Mouse (Mus musculus) intestine, embryonic 14.5 days (tissue): ENCODE data around the gene Cryaa. TPM values are rescaled to one million over a fixed set of nuclear protein-coding genes. Genes with fewer than 3 reads are reported as not detected.

Source experiments
- ATAC-seq: fragments of 200-750 bp; cut with Nextera tagmentation; replicated peaks from 2 replicates; pipeline ENCODE4 v1.8.0; 2017; ENCODE audit warnings: low read depth, moderate number of reproducible peaks, moderate TSS enrichment, moderate library complexity; ENCODE audit not compliant: low FRiP score, low TSS enrichment
- DNase-seq: peaks from one replicate; pipeline ENCODE4 v3.0.0-alpha.2; 2018; ENCODE audit warnings: low spot score
- H3K27ac ChIP-seq: fragments of 300-500 bp; sonication (generic); 2 replicates; pipeline ENCODE4 v1.5.1; 2014; ENCODE audit warnings: low read depth, mild to moderate bottlenecking, control low read depth
- H3K27me3 ChIP-seq: fragments of 300-500 bp; sonication (generic); replicated peaks from 2 replicates; pipeline ENCODE4 v1.6.1; 2014; ENCODE audit warnings: low read length, control low read depth; ENCODE audit not compliant: control insufficient read depth, insufficient read depth
- H3K36me3 ChIP-seq: fragments of 300-500 bp; sonication (generic); 2 replicates; pipeline ENCODE4 v1.6.1; 2014; ENCODE audit warnings: low read length, control low read depth; ENCODE audit not compliant: control insufficient read depth, insufficient read depth
- H3K4me1 ChIP-seq: fragments of 300-500 bp; sonication (generic); replicated peaks from 2 replicates; pipeline ENCODE4 v1.6.1; 2014; ENCODE audit warnings: low read length, control low read depth, mixed read lengths; ENCODE audit not compliant: control insufficient read depth, insufficient read depth
- H3K4me2 ChIP-seq: fragments of 300-500 bp; sonication (generic); 2 replicates; pipeline ENCODE4 v1.6.1; 2014; ENCODE audit warnings: low read length
- H3K4me3 ChIP-seq: fragments of 300-500 bp; sonication (generic); 2 replicates; pipeline ENCODE4 v1.5.1; 2014; ENCODE audit warnings: low read depth, low read length, control low read depth, mixed read lengths
- H3K9ac ChIP-seq: fragments of 300-500 bp; sonication (generic); 2 replicates; pipeline ENCODE4 v1.6.1; 2014; ENCODE audit warnings: mild to moderate bottlenecking, low read length
- H3K9me3 ChIP-seq: fragments of 300-500 bp; sonication (generic); 2 replicates; pipeline ENCODE4 v1.6.1; 2016; ENCODE audit warnings: low read length, control low read depth; ENCODE audit not compliant: control insufficient read depth
- WGBS: fragments of 180-500 bp; shearing (Covaris S2); extraction: QIAGEN DNeasy Blood & Tissue Kit; methylation state at CpG from one replicate; pipeline ENCODE4 v1.1.7; 2014; 5-methylcytosine and 5-hydroxymethylcytosine counted together
- polyA plus RNA-seq: library from polyadenylated mRNA; unstranded; fragments of >200 nt; fragmentation: Nextera tagmentation; extraction: Ambion mirVana; gene quantifications from 2 replicates; pipeline ENCODE4 v1.2.1, GENCODE M21; 2014

The Cryaa gene
- polyA plus RNA-seq, 1 experiment from 2014 or later = 0.14 TPM

DNA sequence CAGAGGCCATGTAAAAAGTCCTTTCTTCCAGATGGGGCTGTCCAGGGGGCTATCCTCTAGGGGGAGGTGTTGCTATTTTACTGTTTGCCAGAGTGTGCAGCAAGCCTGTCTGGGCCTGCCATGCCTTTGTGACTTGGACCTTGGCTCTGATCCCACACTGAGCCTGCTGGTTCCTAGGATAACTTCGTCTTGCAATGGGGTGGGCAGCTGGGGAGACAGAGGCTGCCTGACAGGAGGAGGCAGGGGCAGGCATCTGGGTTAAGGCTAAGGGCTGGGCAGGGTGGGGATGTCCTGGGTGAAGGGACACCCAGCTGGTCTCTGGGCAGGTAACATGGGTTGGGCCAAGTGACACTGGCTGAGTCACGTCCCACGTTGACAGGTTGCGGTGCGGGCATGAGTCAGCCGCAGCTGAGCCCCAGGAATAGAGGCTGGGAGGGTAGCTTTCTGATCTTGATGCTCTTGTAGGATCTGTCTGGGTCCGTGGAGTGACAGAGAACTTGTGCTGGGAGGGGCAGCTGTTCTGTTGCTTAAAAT lies 51.4 kb downstream of the Cryaa start:
- Histone ChIP-seq H3K27ac (no peak overlapping the region), H3K4me2 (no peak overlapping the region), H3K27me3 (no peaks in the 10 kb centered on the region), H3K36me3 (no peaks in the 10 kb centered on the region), H3K9me3 (no peaks in the 10 kb centered on the region), H3K4me3 (no peak overlapping the region), H3K4me1 (peaks cover 6% of the 10 kb centered on the region; the same call in 1 of the 2 replicates), H3K9ac (no peak overlapping the region)
- DNase-seq = no peak
- peak; percentile 61 for ATAC-seq
- WGBS = 72% methylated on average over 7 of the region's 7 CpGs

DNA sequence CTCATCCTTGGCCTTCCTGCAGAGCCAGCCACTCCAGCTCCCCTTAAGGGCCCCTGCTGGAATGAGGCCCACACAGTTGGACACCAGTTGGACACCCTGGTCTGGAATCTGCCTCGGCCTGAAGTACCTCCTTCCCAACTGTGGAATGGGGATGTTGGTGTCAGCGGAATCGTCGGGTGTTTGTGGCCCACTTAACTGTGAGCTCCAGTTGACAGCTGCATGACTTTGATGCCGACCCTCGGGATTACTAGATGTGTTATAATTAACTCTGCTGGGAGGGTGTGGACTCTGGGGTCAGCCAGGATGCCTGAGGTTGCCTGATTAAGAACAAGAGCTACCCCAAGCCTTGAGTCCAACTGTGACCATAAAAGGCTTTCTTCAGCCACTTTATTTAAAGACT lies 53.4 kb downstream of the Cryaa start:
- DNase-seq = no peak
- no peak overlapping the region for H3K9ac ChIP-seq
- H3K27me3 ChIP-seq = no peaks in the 10 kb centered on the region
- H3K4me2 ChIP-seq = no peak overlapping the region
- H3K27ac ChIP-seq = no peak overlapping the region
- H3K4me1 ChIP-seq = peaks cover 3% of the 10 kb centered on the region; the same call in 1 of the 2 replicates
- WGBS = 49% methylated on average over 6 of the region's 6 CpGs
- H3K4me3 ChIP-seq = no peak overlapping the region
- H3K9me3 ChIP-seq = no peaks in the 10 kb centered on the region
- no peak for ATAC-seq
- no peaks in the 10 kb centered on the region for H3K36me3 ChIP-seq

Other genes starting within 250 kb of the Cryaa start
- gene Wdr4, start 157.8 kb upstream of the Cryaa start, polyA plus RNA-seq = 49.1 and 53.1 TPM in 2 replicates
- gene Ndufv3, start 157.7 kb upstream of the Cryaa start, polyA plus RNA-seq = 386 and 427 TPM in 2 replicates
- 39.4 and 43.5 TPM in 2 replicates for gene Pknox1, start 113.1 kb upstream of the Cryaa start, polyA plus RNA-seq
- gene Cbs, start 40.6 kb upstream of the Cryaa start, polyA plus RNA-seq = 2.1 and 5.9 TPM in 2 replicates
- 162 and 167 TPM in 2 replicates for gene U2af1, start 18.9 kb upstream of the Cryaa start, polyA plus RNA-seq
- 9.2 and 11.9 TPM in 2 replicates for gene Sik1, start 178.0 kb downstream of the Cryaa start, polyA plus RNA-seq